In genomic region chr12:7777220-7778055, GRCm38 (mm10) we compare ENCODE assay signal across 8 mouse cellular contexts.
DNase-seq lines count a peak whose midpoint lies in the region; ATAC-seq lines count a peak whose summit lies in the region.

No protein-coding gene starts in this region.

- no peak overlapping the region for H3K4me2 ChIP-seq in embryonic facial prominence, embryonic 15.5 days (replicated peaks)

- ATAC-seq in embryonic facial prominence, embryonic 15.5 days (ENCODE audit: insufficient number of reproducible peaks, low FRiP score, low TSS enrichment, low read depth): peak; percentile 39; the same call in 1 of the 2 replicates

- H3K27me3 ChIP-seq in embryonic facial prominence, embryonic 15.5 days: no peaks in the 10 kb centered on the region; the same call in 1 of the 2 replicates
- H3K27me3 ChIP-seq in hindbrain, embryonic 10.5 days (ENCODE audit: insufficient read depth, poor library complexity, severe bottlenecking): no peaks in the 10 kb centered on the region

- H3K36me3 ChIP-seq in embryonic facial prominence, embryonic 15.5 days: no peaks in the 10 kb centered on the region
- H3K36me3 ChIP-seq in hindbrain, embryonic 10.5 days: no peaks in the 10 kb centered on the region

- 56% methylated on average over 10 of the region's 10 CpGs for WGBS in embryonic facial prominence, embryonic 15.5 days
- 54% methylated on average over 10 of the region's 10 CpGs for WGBS in hindbrain, embryonic 10.5 days

- DNase-seq in ES-CJ7 (ENCODE audit: low read depth, low spot score): peak; percentile 82
- DNase-seq in adrenal gland, postnatal 36 days: peak; percentile 5 to 50
- peak; percentile 48 for DNase-seq in hindbrain, embryonic 10.5 days (ENCODE audit: low spot score)
- peak; percentile 44 to 90 for DNase-seq in layer of hippocampus, adult 18-20 months (ENCODE audit: low spot score in 2 of 2)
- DNase-seq in lung, postnatal 10 days: peak; percentile 72
- DNase-seq in right cerebral cortex, postnatal 14 days: peak; percentile 42
- DNase-seq in thymus, postnatal 36 days: no peak

- no peaks in the 10 kb centered on the region for H3K9me3 ChIP-seq in embryonic facial prominence, embryonic 15.5 days (replicated peaks)
- H3K9me3 ChIP-seq in hindbrain, embryonic 10.5 days: no peaks in the 10 kb centered on the region

- H3K9ac ChIP-seq in embryonic facial prominence, embryonic 15.5 days: no peak overlapping the region

- no peak overlapping the region for H3K27ac ChIP-seq in embryonic facial prominence, embryonic 15.5 days (replicated peaks)
- peak overlapping the region; percentile 65 for H3K27ac ChIP-seq in hindbrain, embryonic 10.5 days

- no peak overlapping the region for H3K4me3 ChIP-seq in embryonic facial prominence, embryonic 15.5 days (replicated peaks)
- no peak overlapping the region for H3K4me3 ChIP-seq in hindbrain, embryonic 10.5 days

- H3K4me1 ChIP-seq in embryonic facial prominence, embryonic 15.5 days: no peaks in the 10 kb centered on the region
- peaks cover 13% of the 10 kb centered on the region for H3K4me1 ChIP-seq in hindbrain, embryonic 10.5 days (replicated peaks)

Comparison
In these comparisons a context has a peak if more than half of its experiments do, and no peak if none do; other contexts are left out.
1. DNase-seq: peak in ES-CJ7 (single experiment), adrenal gland, postnatal 36 days (2 of 2), hindbrain, embryonic 10.5 days (single experiment), layer of hippocampus, adult 18-20 months (2 of 2), lung, postnatal 10 days (single experiment) and right cerebral cortex, postnatal 14 days (single experiment); none in thymus, postnatal 36 days (0 of 2).